Mouse (Mus musculus): ENCODE data around the gene Epn1.

Epn1 gene

GRCm38 (mm10) chr7:5092831-5093510 is 12.9 kb downstream of the Epn1 start:
- no peak for DNase-seq (ENCODE audit: low spot score)

- DNase-seq (ENCODE audit: low spot score) = no peak
Observed at GRCm38 (mm10) chr7:5098769-5099168, 18.7 kb downstream of the Epn1 start.

- DNase-seq (ENCODE audit: low spot score) = no peak
Observed at GRCm38 (mm10) chr7:5099796-5100195, 19.8 kb downstream of the Epn1 start.

DNA sequence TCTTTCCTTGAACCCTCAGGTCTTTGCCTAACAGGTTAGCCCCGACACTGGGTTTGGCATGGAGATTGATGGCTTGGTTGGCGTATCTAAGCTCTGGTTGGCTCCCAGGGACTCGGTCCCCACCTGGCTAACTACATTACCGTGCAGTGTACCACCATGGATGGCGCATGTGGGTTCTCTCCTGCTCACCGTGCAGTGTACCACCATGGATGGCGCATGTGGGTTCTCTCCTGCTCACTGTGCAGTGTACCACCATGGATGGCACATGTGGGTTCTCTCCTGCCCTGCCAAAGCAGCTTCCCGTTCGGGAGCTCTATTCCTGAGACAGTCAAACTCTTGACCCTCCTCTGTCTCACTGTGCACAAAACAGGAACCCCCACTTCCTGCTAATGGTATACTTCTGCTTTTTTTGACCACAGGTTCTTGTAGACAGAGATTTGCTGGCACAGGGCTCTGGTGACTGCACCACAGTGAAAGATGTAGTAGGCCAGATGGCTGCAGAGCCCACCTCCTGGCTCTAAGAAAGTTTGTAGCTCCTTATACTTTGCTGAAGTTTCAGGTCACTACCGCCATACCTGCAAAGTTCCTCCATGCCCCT is 21.1 kb downstream of the Epn1 start:
- DNase-seq (ENCODE audit: low spot score) = no peak

DNA sequence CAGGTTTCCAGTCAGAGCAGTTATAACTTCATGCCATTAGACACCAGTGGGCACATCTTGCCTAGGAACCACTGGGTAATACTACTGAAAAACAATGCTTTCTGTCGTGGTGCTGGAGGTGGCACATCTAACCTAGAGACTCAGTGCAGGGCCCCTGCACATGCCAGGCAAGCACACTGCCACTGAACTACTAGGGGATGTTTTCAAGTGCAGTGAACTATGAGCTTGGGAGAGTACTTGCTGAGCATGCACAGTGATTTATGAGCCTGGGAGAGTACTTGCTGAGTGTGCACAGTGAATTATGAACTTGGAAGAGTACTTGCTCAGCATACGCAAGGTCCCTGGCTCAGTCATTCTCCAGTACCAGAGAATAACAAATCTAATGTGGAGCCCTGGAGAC is 22.5 kb downstream of the Epn1 start:
- DNase-seq (ENCODE audit: low spot score) = no peak

DNA sequence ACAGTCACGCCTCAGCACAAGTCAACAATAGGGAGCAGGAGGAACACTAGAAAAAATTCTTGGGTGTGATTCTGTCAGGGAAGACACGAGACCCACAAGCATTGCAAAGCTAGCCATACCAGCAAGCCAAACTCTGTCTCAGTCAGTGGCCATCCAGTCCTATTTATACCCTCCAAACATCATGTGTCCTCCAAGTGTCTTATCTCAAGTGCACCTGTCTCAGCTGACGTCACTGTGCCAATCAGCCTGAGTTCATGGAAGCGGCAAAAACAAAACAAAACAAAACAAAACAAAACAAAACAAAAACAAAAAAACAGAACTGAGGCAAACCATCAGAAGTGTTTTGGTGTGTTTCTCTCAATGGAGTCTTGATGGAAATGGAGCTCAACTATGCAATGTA is 28.2 kb downstream of the Epn1 start:
- no peak for DNase-seq (ENCODE audit: low spot score)

- no peak for DNase-seq (ENCODE audit: low spot score)
Observed at GRCm38 (mm10) chr7:5109301-5109700, 29.3 kb downstream of the Epn1 start.

GRCm38 (mm10) chr7:5112701-5113100 is 32.7 kb downstream of the Epn1 start:
- DNase-seq (ENCODE audit: low spot score) = no peak

DNA sequence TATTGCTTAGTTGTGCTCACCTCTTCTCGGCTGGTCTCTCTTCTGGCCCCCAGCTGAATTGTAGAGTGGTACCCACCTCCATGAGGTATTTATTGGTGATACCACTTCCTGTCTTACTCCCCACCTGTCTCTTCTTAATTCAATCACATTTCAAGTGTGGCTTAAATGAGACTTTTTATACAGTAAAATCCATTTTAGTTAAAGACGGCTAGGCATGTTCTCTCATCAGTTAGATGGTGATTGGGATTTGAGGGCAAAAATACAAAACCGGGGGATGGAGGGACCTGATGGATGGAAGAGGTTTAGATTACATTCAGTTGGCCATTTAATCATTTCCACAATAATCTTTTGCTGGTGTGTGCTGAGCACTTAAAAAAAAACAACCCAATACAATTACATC is 36.8 kb downstream of the Epn1 start, which contains the start of gene Rfpl4:
Rfpl4 (minus strand) TSS at position 101 of the 400 bp plus-strand sequence.
- no peak for DNase-seq (ENCODE audit: low spot score)

DNA sequence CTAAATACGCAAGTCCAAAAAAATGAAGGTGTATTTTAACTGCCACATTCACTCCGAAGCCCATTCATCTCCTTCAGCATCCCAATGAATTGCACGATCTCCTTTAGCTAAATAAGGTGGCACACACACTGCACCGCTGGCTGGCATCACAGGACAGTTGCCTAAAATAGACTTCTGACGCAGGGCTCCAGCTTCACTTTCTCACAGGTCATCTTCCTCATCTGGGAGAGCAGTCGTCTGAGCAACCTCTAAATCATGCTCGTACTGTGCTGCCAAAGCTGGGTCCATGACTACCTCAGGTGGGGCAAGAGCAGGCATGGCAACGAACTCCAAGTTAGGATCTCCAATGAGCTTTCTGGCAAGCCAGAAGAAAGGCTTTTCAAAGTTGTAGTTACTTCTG is 45.0 kb downstream of the Epn1 start:
- DNase-seq (ENCODE audit: low spot score) = no peak

- DNase-seq (ENCODE audit: low spot score) = peak; percentile 81
Observed at GRCm38 (mm10) chr7:5125549-5126406, 45.7 kb downstream of the Epn1 start, which contains the start of gene Rasl2-9. Rasl2-9 (minus strand) TSS chr7:5125950.

Measured in embryo, embryonic 10 days (tissue).